In the genomic region with DNA sequence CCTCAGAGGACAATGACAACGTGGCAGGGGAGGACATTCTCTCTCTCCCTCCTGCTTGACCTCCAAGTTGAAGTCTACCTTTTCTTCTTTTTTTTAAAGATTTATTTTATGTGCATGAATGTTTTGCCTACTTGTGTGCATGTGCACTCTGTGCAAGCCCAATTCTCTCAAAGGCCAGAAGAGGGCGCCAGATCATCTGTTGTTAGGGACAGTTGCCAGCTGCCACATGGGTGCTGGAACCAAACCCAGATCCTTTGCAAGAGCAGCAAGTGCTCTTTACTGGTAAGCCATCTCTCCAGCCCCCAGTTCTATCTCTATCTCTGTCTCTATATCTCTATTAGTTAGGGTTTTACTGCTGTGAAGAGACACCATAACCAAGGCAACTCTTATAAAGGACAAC, we compare ENCODE assay signal across 11 mouse cellular contexts.
A peak's percentile ranks its signal among the peaks of the same experiment; 100 is the strongest.
DNase-seq lines count a peak whose midpoint lies in the region; ATAC-seq and TF ChIP-seq lines count a peak whose summit lies in the region.
"Had no signal": no experiment of that assay in that cellular context is flagged by ENCODE, and none has a peak within 500 bp of the region (broad histone marks: within the 10 kb centered on the region; RNA-seq: fewer than 3 reads in every experiment).

No protein-coding gene starts in this region.

- no peak for ATAC-seq in intestine, postnatal 0 days
- no peak for ATAC-seq in intestine, embryonic 16.5 days
- no peak for ATAC-seq in stomach, postnatal 0 days (ENCODE audit: low FRiP score, low TSS enrichment)

- peak; percentile 62 for TF ChIP-seq CTCF in intestine, postnatal 0 days (IDR thresholded peaks at IDR 0.05; ENCODE audit: low read depth)
- TF ChIP-seq CTCF in brain, embryonic 14.5 days (IDR thresholded peaks at IDR 0.05; ENCODE audit: borderline replicate concordance, extremely low read depth, insufficient read depth, insufficient read length) = peak; percentile 38; the same call in 1 of the 2 replicates
- peak; percentile 59 for TF ChIP-seq CTCF in stomach, postnatal 0 days (IDR thresholded peaks at IDR 0.05; ENCODE audit: low read depth)

- no peak for TF ChIP-seq EP300 in stomach, postnatal 0 days (optimal IDR thresholded peaks at IDR 0.05)

- H3K27me3 ChIP-seq in intestine, postnatal 0 days (replicated peaks; ENCODE audit: control insufficient read depth, insufficient read depth, low read length) = no peaks in the 10 kb centered on the region
- no peaks in the 10 kb centered on the region for H3K27me3 ChIP-seq in intestine, embryonic 16.5 days (replicated peaks; ENCODE audit: control insufficient read depth, insufficient read depth, low read length)
- no peaks in the 10 kb centered on the region for H3K27me3 ChIP-seq in stomach, postnatal 0 days (ENCODE audit: control insufficient read depth, insufficient read depth, low read length)
- H3K27me3 ChIP-seq: embryonic facial prominence, embryonic 15.5 days had no signal

- H3K27ac ChIP-seq in intestine, postnatal 0 days (ENCODE audit: low read depth, low read length) = no peak overlapping the region
- H3K27ac ChIP-seq in intestine, embryonic 16.5 days (ENCODE audit: low read length) = no peak overlapping the region
- H3K27ac ChIP-seq in stomach, postnatal 0 days (replicated peaks) = no peak overlapping the region
- H3K27ac ChIP-seq: embryonic facial prominence, embryonic 15.5 days had no signal

- no peak for TF ChIP-seq POLR2A in brain, embryonic 14.5 days (IDR thresholded peaks at IDR 0.05; ENCODE audit: borderline replicate concordance, extremely low read depth, insufficient read depth, insufficient read length, poor library complexity, severe bottlenecking)

- no peak overlapping the region for H3K9ac ChIP-seq in intestine, postnatal 0 days (ENCODE audit: low read depth, low read length)
- H3K9ac ChIP-seq in intestine, embryonic 16.5 days (ENCODE audit: low read depth, low read length) = no peak overlapping the region
- H3K9ac ChIP-seq in stomach, postnatal 0 days (ENCODE audit: low read length) = no peak overlapping the region
- H3K9ac ChIP-seq: embryonic facial prominence, embryonic 15.5 days had no signal

- DNase-seq in thymus, postnatal 25 days = peak; percentile 7
- DNase-seq in thymus, postnatal 0 days (ENCODE audit: low spot score) = no peak
- DNase-seq in brain, embryonic 14.5 days (ENCODE audit: low read depth) = no peak
- no peak for DNase-seq in stomach, postnatal 0 days (ENCODE audit: low spot score)
- no peak for DNase-seq in spleen, postnatal 4 days (ENCODE audit: low spot score in 2 of 2)
- DNase-seq in T-cell, adult 2 months (ENCODE audit: low spot score) = no peak
- DNase-seq: gastrocnemius, postnatal 10 days; lung, postnatal 4 days had no signal

- no peaks in the 10 kb centered on the region for H3K9me3 ChIP-seq in intestine, postnatal 0 days (ENCODE audit: control insufficient read depth)
- no peaks in the 10 kb centered on the region for H3K9me3 ChIP-seq in intestine, embryonic 16.5 days (ENCODE audit: control insufficient read depth, low read length)
- no peaks in the 10 kb centered on the region for H3K9me3 ChIP-seq in stomach, postnatal 0 days (ENCODE audit: control insufficient read depth, low read length)
- H3K9me3 ChIP-seq: embryonic facial prominence, embryonic 15.5 days had no signal

- no peak overlapping the region for H3K4me2 ChIP-seq in intestine, postnatal 0 days (replicated peaks; ENCODE audit: low read depth)
- H3K4me2 ChIP-seq in intestine, embryonic 16.5 days (ENCODE audit: low read depth, low read length) = no peak overlapping the region
- H3K4me2 ChIP-seq in stomach, postnatal 0 days (replicated peaks; ENCODE audit: low read depth) = no peak overlapping the region
- H3K4me2 ChIP-seq: embryonic facial prominence, embryonic 15.5 days had no signal

- 0 out of 2 replicates have a peak, but pooled peaks cover 6% of the 10 kb centered on the region for H3K4me1 ChIP-seq in intestine, postnatal 0 days (replicated peaks; ENCODE audit: control insufficient read depth, insufficient read depth, low read length)
- H3K4me1 ChIP-seq in intestine, embryonic 16.5 days (ENCODE audit: control insufficient read depth, insufficient read depth, low read length) = peaks cover 12% of the 10 kb centered on the region
- no peaks in the 10 kb centered on the region for H3K4me1 ChIP-seq in stomach, postnatal 0 days (replicated peaks; ENCODE audit: control insufficient read depth, insufficient read depth)

- no peaks in the 10 kb centered on the region for H3K36me3 ChIP-seq in intestine, postnatal 0 days (ENCODE audit: control insufficient read depth, insufficient read depth)
- no peaks in the 10 kb centered on the region for H3K36me3 ChIP-seq in intestine, embryonic 16.5 days (ENCODE audit: control insufficient read depth, insufficient read depth, low read length)
- no peaks in the 10 kb centered on the region for H3K36me3 ChIP-seq in stomach, postnatal 0 days (ENCODE audit: control insufficient read depth, insufficient read depth, low read length)
- H3K36me3 ChIP-seq: embryonic facial prominence, embryonic 15.5 days had no signal

- WGBS in intestine, postnatal 0 days = 46% methylated on average over 2 of the region's 2 CpGs
- 38% methylated on average over 2 of the region's 2 CpGs for WGBS in intestine, embryonic 16.5 days
- 29% methylated on average over 2 of the region's 2 CpGs for WGBS in stomach, postnatal 0 days

- no peak overlapping the region for H3K4me3 ChIP-seq in intestine, postnatal 0 days (ENCODE audit: low read depth, low read length)
- H3K4me3 ChIP-seq in intestine, embryonic 16.5 days (ENCODE audit: low read length) = no peak overlapping the region
- no peak overlapping the region for H3K4me3 ChIP-seq in stomach, postnatal 0 days (ENCODE audit: low read depth, low read length)
- H3K4me3 ChIP-seq: embryonic facial prominence, embryonic 15.5 days had no signal
